Mouse (Mus musculus): ENCODE measurements around the gene Ube2n. TPM values are rescaled to one million over a fixed set of nuclear protein-coding genes. Genes with fewer than 3 reads are reported as not detected.

The Ube2n gene
- polyA plus RNA-seq, 1 experiment from 2014 or later = 308 TPM

DNA sequence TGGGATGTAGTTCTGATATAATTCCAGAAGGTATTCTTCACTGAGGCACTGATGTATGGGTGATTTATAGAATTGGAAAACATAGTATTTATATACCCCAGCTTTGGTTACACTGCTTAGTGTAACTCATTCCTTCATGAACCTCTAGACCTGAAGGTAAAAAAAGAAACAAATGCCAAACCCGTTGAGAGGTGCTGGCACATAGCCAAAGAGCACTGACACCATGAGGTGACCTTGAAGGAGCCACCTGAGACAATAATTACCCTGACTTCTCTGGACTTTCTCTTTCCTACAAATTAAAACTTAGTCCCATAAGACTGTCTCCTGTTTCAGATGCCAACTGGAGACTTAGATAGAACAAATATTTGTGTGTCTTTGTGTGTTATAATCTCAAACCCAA, 10.6 kb upstream of the Ube2n start:
- WGBS = 20% methylated on average over 1 of the region's 1 CpGs
- Histone ChIP-seq H3K4me2 (replicated peaks) (no peak overlapping the region), H3K4me3 (replicated peaks) (no peak overlapping the region), H3K36me3 (no peaks in the 10 kb centered on the region), H3K27ac (no peak overlapping the region), H3K4me1 (replicated peaks) (no peaks in the 10 kb centered on the region), H3K27me3 (replicated peaks) (no peaks in the 10 kb centered on the region), H3K9ac (no peak overlapping the region), H3K9me3 (no peaks in the 10 kb centered on the region)
- ATAC-seq = no peak

DNA sequence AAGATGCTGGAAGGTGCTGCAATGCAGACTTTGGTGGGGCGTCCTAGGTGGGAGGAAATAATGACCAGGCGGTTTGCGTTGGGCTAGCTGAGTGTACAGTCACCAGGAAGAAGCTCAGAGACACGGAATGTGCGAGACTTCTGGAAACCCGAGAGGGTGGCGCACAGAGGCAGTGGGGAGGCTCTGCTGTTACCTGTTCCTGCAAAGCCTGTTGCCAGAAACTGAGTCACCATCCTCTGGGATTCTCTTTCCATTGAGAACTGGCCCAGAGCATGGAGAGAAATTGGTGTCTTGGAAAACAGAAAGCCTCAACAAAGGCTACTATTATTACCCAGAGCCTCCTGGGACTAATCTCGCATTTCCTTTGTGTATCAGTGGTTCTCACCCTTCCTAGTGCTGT, 6.8 kb upstream of the Ube2n start:
- Histone ChIP-seq H3K27ac (no peak overlapping the region), H3K4me3 (replicated peaks) (no peak overlapping the region), H3K36me3 (no peaks in the 10 kb centered on the region), H3K27me3 (replicated peaks) (no peaks in the 10 kb centered on the region), H3K4me1 (replicated peaks) (no peaks in the 10 kb centered on the region), H3K4me2 (replicated peaks) (no peak overlapping the region), H3K9ac (no peak overlapping the region), H3K9me3 (no peaks in the 10 kb centered on the region)
- WGBS = 88% methylated on average over 8 of the region's 8 CpGs
- ATAC-seq = no peak

DNA sequence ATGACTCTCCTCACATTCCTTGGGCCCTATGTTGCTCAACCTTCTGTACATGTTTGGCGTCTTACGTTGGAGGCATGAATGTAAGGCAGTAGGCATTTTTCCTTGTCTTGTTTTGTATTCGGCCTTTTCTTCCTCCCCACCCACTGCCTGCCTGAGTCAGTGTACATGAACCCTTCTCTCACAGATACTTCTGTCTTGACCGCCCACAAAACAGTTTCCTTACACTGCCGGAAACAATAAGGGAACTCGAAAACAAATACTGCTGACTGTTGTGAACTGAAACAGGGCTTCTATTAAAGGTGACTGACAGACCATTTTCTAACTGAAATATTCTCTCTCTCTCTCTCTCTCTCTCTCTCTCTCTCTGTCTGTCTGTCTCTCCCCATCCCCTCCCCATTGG, 6.2 kb upstream of the Ube2n start:
- Histone ChIP-seq H3K4me3 (replicated peaks) (no peak overlapping the region), H3K4me1 (replicated peaks) (no peaks in the 10 kb centered on the region), H3K36me3 (no peaks in the 10 kb centered on the region), H3K9ac (no peak overlapping the region), H3K27me3 (replicated peaks) (no peaks in the 10 kb centered on the region), H3K9me3 (no peaks in the 10 kb centered on the region), H3K27ac (no peak overlapping the region), H3K4me2 (replicated peaks) (no peak overlapping the region)
- no peak for ATAC-seq
- WGBS = 75% methylated on average over 6 of the region's 6 CpGs

DNA sequence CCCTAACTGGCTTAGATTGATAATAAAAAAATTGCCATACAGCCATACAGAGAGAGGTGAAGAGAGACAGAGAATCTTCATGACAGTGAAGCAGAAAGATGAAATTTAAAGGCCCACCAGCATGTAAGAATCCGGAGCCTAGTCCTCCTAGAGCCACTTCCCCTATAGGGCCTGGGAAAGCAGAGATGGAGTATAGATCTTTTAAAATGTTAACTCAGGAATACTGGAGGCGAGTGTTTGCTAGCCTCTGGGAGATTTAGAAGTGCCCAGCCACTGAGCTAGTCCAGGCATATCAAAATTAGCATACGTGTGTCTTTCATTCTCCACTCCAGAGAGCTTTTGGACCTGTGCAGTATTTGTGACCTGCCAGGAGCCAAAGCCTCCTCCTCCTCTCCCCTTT, 5.7 kb upstream of the Ube2n start:
- Histone ChIP-seq H3K27ac (no peak overlapping the region), H3K4me1 (replicated peaks) (peaks cover 4% of the 10 kb centered on the region; the same call in 1 of the 2 replicates), H3K27me3 (replicated peaks) (no peaks in the 10 kb centered on the region), H3K4me2 (replicated peaks) (no peak overlapping the region), H3K9ac (no peak overlapping the region), H3K4me3 (replicated peaks) (no peak overlapping the region), H3K36me3 (no peaks in the 10 kb centered on the region), H3K9me3 (no peaks in the 10 kb centered on the region)
- ATAC-seq = no peak
- WGBS = 67% methylated on average over 3 of the region's 3 CpGs

DNA sequence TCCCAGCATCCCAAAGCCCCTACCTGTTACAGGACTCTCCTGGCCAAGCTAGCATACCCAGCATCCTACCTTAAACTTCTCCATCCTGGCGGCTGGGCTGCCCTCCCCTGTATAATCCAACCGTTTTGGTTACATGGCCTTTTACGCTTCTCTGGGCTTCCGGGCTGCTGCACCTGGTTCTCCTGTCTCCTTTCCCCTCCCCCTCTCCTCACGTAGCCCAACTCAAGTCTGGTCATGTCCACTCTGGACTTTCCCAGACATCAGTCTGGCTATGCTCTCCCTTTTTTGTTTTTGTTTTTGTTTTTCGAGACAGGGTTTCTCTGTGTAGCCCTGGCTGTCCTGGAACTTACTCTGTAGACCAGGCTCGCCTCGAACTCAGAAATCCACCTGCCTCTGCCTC, 2.3 kb upstream of the Ube2n start:
- Histone ChIP-seq H3K4me1 (replicated peaks) (peaks cover 10% of the 10 kb centered on the region), H3K9ac (no peak overlapping the region), H3K9me3 (no peaks in the 10 kb centered on the region), H3K4me2 (replicated peaks) (no peak overlapping the region), H3K27me3 (replicated peaks) (no peaks in the 10 kb centered on the region), H3K4me3 (replicated peaks) (no peak overlapping the region), H3K27ac (no peak overlapping the region), H3K36me3 (no peaks in the 10 kb centered on the region)
- no peak for ATAC-seq
- 87% methylated on average over 8 of the region's 8 CpGs for WGBS

DNA sequence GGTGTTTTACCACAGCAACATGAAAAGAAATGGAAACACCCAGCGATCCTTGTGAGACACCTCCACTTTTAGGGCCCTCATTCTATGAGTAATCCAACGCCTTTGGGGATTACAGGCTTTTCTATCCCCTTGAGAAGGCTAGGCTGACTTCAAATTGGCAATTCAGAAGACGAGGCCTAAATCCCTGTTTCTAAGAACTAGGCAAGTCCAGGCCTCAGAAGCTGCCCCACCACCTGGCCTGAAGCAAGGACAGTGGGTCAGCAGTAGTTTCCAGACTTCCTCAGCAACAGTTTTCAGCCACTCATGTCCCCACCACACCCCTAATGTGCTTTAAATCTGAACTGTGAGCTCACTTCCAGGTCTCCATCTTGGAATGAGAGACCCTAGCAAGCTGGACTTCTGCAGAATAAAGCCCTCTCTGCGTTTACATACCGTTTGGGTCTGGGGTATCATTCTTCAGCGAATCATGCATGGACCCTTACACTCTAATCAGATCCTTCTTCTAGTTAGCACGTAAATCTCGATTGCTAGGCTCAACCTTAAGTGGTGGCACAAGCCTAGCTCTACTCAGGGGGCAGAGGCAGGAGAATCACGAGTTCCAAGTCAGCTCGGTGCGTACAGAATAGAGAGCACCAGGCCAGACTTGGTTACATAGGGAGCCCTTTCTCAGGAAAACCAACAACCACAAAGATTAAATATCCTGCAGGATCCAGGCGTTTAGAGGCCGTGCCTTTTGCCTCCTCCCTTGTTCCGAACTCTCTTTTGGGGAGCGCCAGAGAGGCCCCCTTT, 983 bp upstream of the Ube2n start:
- Histone ChIP-seq H3K27ac (peak overlapping the region; percentile 99), H3K27me3 (replicated peaks) (no peaks in the 10 kb centered on the region), H3K4me2 (replicated peaks) (peak overlapping the region; percentile 62), H3K36me3 (no peaks in the 10 kb centered on the region), H3K9ac (peak overlapping the region; percentile 40), H3K9me3 (no peaks in the 10 kb centered on the region), H3K4me1 (replicated peaks) (peaks cover 10% of the 10 kb centered on the region), H3K4me3 (replicated peaks) (peak overlapping the region; percentile 99)
- peak; percentile 20 for ATAC-seq
- WGBS = 31% methylated on average over 15 of the region's 15 CpGs

DNA sequence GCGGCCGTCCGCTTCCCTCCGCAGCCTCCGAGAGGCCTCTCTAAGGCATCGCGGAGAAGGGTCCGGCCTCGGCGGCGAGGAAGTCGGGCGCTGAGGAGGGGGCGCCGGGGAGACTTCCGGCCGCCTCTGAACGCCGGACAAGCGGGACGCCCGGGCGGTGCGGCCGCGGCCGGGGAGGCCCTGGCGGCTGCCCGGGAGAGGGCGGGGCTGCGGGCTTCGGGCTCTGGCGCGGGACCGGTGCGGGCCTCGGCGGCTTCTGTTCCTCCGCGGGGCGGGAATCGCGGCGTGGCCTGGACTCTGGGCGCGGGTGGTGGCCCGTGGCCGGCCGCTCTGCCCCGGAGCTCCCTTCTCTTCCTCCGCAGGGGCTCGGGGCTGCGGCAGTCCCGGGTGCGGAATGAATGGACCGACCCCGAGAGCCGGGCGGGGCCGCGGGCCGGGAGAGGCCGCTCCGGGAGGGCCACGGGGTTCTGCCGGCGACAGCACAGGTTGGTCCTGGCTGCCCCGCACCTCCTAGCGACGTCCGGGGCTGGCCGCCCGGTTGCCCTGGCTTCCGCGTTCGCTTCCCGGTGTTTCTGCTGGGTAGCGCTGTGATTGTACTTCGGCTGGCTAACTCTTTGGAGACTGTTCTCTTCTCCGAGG, 467 bp downstream of the Ube2n start:
- H3K4me2 ChIP-seq (replicated peaks) = peak overlapping the region; percentile 67
- no peaks in the 10 kb centered on the region for H3K36me3 ChIP-seq
- H3K4me3 ChIP-seq (replicated peaks) = peak overlapping the region; percentile 99
- peaks cover 10% of the 10 kb centered on the region for H3K4me1 ChIP-seq (replicated peaks)
- under 1% methylated on average over 51 of the region's 80 CpGs for WGBS
- no peaks in the 10 kb centered on the region for H3K9me3 ChIP-seq
- H3K27ac ChIP-seq = peak overlapping the region; percentile 99
- no peaks in the 10 kb centered on the region for H3K27me3 ChIP-seq (replicated peaks)
- peak overlapping the region; percentile 97 for H3K9ac ChIP-seq
- peak; percentile 76 for ATAC-seq

DNA sequence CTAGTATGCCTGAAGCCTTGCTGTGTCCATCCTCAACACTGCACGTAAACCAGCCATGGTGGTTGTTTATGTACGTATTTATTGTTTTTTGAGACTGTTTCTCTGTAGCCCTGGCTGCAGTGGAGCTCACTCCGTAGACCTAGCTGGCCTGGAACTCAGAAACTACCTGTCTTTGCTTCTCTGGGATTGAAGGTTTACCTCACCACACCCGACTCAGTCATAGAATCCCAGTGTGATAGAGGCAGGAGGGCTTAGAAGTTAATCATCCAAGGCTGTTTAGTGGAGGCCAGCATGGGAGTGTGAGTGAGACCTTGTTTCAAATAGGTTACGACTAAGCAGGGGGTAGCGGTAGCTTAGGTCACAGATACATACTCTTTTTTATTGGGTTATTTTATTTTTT, 2.7 kb downstream of the Ube2n start:
- Histone ChIP-seq H3K27me3 (replicated peaks) (no peaks in the 10 kb centered on the region), H3K9ac (no peak overlapping the region), H3K9me3 (no peaks in the 10 kb centered on the region), H3K4me1 (replicated peaks) (peaks cover 10% of the 10 kb centered on the region), H3K4me3 (replicated peaks) (no peak overlapping the region), H3K27ac (no peak overlapping the region), H3K36me3 (no peaks in the 10 kb centered on the region), H3K4me2 (replicated peaks) (no peak overlapping the region)
- no peak for ATAC-seq
- 91% methylated on average over 6 of the region's 6 CpGs for WGBS

DNA sequence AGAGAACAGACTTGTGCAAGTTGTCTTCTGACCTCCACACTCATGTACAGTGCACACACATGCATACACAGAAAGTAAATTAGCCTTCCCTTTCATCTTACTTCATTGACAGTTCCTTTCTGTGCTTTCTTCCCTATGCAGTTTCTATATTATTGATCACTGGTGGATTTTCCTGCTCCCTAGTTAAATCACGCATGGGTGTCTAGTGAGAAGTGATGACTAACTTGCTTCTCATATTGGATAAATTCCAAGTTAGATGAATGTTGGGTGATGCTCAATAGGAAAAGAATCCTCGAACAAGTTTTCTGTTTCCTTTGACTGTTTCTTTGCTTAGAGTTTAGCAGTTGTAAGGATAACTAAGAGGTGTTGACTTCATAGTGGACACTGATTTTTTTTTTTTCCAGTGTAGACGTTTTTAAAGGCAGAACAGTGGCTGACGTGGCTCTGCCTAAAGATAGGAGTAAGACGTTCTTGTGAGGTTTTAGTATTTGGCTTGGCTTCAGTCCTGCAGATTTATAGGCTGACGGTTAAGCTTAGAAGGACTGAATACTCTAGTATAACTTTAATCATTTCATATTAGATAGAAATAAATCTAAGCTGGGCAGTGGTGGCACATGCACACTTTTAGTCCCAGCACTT, 10.2 kb downstream of the Ube2n start:
- WGBS = 66% methylated on average over 6 of the region's 6 CpGs
- Histone ChIP-seq H3K4me3 (replicated peaks) (no peak overlapping the region), H3K27ac (no peak overlapping the region), H3K36me3 (no peaks in the 10 kb centered on the region), H3K9me3 (no peaks in the 10 kb centered on the region), H3K9ac (no peak overlapping the region), H3K4me1 (replicated peaks) (0 out of 2 replicates have a peak, but pooled peaks cover 9% of the 10 kb centered on the region), H3K4me2 (replicated peaks) (no peak overlapping the region), H3K27me3 (replicated peaks) (no peaks in the 10 kb centered on the region)
- ATAC-seq = no peak

DNA sequence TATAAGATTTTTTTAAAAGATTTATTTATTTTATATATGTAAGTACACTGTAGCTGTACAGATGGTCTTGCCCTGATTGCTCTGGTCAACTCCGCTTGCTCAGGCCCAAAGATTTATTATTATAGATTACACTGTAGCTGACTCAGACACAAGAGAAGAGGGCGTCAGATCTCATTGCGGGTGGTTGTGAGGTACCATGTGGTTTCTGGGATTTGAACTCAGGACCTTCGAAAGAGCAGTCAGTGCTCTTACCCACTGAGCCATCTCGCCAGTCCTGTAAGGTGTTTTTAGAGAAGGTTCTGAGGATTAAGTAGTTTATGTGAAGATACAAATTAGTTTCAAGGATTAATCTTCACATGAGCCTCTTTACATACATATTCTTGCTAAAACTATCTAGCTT, 10.9 kb downstream of the Ube2n start:
- 95% methylated on average over 5 of the region's 5 CpGs for WGBS
- 0 out of 2 replicates have a peak, but pooled peaks cover 10% of the 10 kb centered on the region for H3K4me1 ChIP-seq (replicated peaks)
- H3K9me3 ChIP-seq = no peaks in the 10 kb centered on the region
- no peak for ATAC-seq
- no peak overlapping the region for H3K9ac ChIP-seq
- no peak overlapping the region for H3K4me3 ChIP-seq (replicated peaks)
- H3K27me3 ChIP-seq (replicated peaks) = no peaks in the 10 kb centered on the region
- no peak overlapping the region for H3K4me2 ChIP-seq (replicated peaks)
- no peaks in the 10 kb centered on the region for H3K36me3 ChIP-seq
- no peak overlapping the region for H3K27ac ChIP-seq

DNA sequence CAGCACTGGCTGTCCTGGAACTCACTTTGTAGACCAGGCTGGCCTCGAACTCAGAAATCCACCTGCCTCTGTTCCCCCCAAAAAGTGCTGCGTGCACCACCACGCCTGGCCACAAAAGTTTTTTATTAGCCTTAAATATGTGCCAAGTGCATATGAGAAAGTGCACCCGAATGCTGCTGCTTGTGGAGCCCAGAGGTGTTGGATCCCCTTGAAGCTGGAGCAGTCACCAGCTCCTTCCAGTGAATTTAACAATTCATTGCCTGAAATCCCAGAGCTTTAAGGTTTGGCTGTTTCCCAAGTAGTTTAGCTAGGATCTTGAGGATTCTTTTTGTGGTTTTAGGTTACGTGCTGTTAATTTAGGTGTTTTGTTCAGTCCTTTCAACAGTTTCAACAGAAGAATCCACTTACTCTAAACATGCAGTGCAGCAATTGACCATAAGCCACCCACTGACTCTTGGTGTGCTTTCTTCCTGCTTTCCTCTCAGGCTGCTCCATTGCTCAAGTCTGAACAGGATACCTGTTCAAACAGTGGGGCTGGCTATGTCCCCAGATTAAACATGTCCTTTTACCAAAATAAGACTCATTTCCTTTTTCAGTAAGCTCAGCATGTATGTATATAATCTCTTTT, 11.7 kb downstream of the Ube2n start:
- H3K27me3 ChIP-seq (replicated peaks) = no peaks in the 10 kb centered on the region
- H3K4me2 ChIP-seq (replicated peaks) = no peak overlapping the region
- no peak overlapping the region for H3K9ac ChIP-seq
- no peak overlapping the region for H3K4me3 ChIP-seq (replicated peaks)
- H3K27ac ChIP-seq = no peak overlapping the region
- 77% methylated on average over 5 of the region's 5 CpGs for WGBS
- 0 out of 2 replicates have a peak, but pooled peaks cover 11% of the 10 kb centered on the region for H3K4me1 ChIP-seq (replicated peaks)
- H3K9me3 ChIP-seq = no peaks in the 10 kb centered on the region
- ATAC-seq = no peak
- no peaks in the 10 kb centered on the region for H3K36me3 ChIP-seq

DNA sequence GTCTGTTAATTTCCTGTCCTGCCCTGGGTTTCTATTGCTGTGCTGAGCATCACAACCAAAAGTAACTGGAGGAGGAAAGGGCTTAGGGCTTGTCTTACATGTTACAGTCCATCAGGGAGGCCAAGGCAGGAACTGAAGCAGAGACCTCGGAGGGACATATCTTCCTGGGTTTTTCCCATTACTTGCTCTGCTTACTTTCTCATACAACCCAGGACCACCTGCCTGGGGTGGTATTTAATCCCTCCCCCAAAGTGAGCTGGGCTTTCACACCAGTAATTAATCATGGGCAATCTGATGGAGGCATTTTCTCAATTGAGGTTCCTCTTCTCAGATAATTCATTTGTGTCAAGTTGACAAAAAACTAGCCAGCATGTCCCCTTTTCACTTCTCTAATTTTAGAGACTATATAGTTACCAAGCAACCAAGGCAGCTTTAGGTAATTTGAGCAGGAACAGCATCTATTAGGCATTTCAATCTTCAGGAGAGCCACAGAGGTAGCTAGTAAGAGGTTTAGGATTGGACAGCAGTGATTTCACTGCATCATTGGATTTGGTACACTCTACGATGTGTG, 15.7 kb downstream of the Ube2n start:
- Histone ChIP-seq H3K27me3 (replicated peaks) (no peaks in the 10 kb centered on the region), H3K4me1 (replicated peaks) (0 out of 2 replicates have a peak, but pooled peaks cover 8% of the 10 kb centered on the region), H3K4me2 (replicated peaks) (no peak overlapping the region), H3K9ac (no peak overlapping the region), H3K4me3 (replicated peaks) (no peak overlapping the region), H3K9me3 (no peaks in the 10 kb centered on the region), H3K27ac (no peak overlapping the region), H3K36me3 (no peaks in the 10 kb centered on the region)
- WGBS = 75% methylated on average over 2 of the region's 2 CpGs
- no peak for ATAC-seq
